Mouse (Mus musculus): ENCODE results near the gene Dcaf4. TPM values are rescaled to one million over a fixed set of nuclear protein-coding genes. Genes with fewer than 3 reads are reported as not detected.

Dcaf4 gene
- polyA plus RNA-seq, 1 experiment: 13.7 TPM

GRCm38 (mm10) chr12:83499256-83499655, 21.0 kb upstream of the Dcaf4 start:
- no peak for TF ChIP-seq USF1 (IDR thresholded peaks at IDR 0.05; ENCODE audit: low read depth)
- TF ChIP-seq POLR2AphosphoS2 (IDR thresholded peaks at IDR 0.05; ENCODE audit: insufficient read length, low read depth): no peak
- TF ChIP-seq MYOD1 (IDR thresholded peaks at IDR 0.05; ENCODE audit: control insufficient read depth in 1 of 3, insufficient read length in 2 of 3, low read depth in 2 of 3): no peak
- TF ChIP-seq MYOG (IDR thresholded peaks at IDR 0.05; ENCODE audit: control insufficient read depth in 1 of 3, insufficient read depth in 1 of 3, insufficient read length in 2 of 3, low read depth in 2 of 3): no peak
- TF ChIP-seq REST (IDR thresholded peaks at IDR 0.05; ENCODE audit: insufficient read depth, insufficient read length): no peak
- no peak for TF ChIP-seq SRF (IDR thresholded peaks at IDR 0.05; ENCODE audit: control insufficient read depth, insufficient read length, low read depth)
- no peak for TF ChIP-seq MAX (IDR thresholded peaks at IDR 0.05; ENCODE audit: low read depth)
- TF ChIP-seq E2F4 (IDR thresholded peaks at IDR 0.05; ENCODE audit: insufficient read depth): no peak
- no peak for TF ChIP-seq TCF12 (IDR thresholded peaks at IDR 0.05; ENCODE audit: insufficient read depth, poor library complexity, severe bottlenecking)
- no peak for TF ChIP-seq POLR2A (IDR thresholded peaks at IDR 0.05; ENCODE audit: insufficient read length, low read depth)
- no peak for TF ChIP-seq TCF3 (IDR thresholded peaks at IDR 0.05; ENCODE audit: insufficient read length, low read depth)
- Histone ChIP-seq H3ac (ENCODE audit: control insufficient read depth, insufficient read length) (no peak overlapping the region), H3K27me3 (ENCODE audit: control insufficient read depth, insufficient read depth, insufficient read length) (peaks cover 15% of the 10 kb centered on the region), H3K36me3 (ENCODE audit: control insufficient read depth, insufficient read depth) (no peaks in the 10 kb centered on the region), H3K4me2 (ENCODE audit: low read depth) (no peak overlapping the region), H3K79me2 (ENCODE audit: control insufficient read depth, insufficient read depth) (no peaks in the 10 kb centered on the region), H3K4me3 (no peak overlapping the region)

- peak overlapping the region; percentile 64 for H3K4me2 ChIP-seq (ENCODE audit: low read depth)
- peaks cover 20% of the 10 kb centered on the region for H3K27me3 ChIP-seq (ENCODE audit: control insufficient read depth, insufficient read depth, insufficient read length)
- no peaks in the 10 kb centered on the region for H3K36me3 ChIP-seq (ENCODE audit: control insufficient read depth, insufficient read depth)
- no peaks in the 10 kb centered on the region for H3K79me2 ChIP-seq (ENCODE audit: control insufficient read depth, insufficient read depth)
- TF ChIP-seq MAX (IDR thresholded peaks at IDR 0.05; ENCODE audit: low read depth) (no peak), MYOD1 (IDR thresholded peaks at IDR 0.05; ENCODE audit: control insufficient read depth in 1 of 3, insufficient read length in 2 of 3, low read depth in 2 of 3) (no peak), TCF12 (IDR thresholded peaks at IDR 0.05; ENCODE audit: insufficient read depth, poor library complexity, severe bottlenecking) (no peak), TCF3 (IDR thresholded peaks at IDR 0.05; ENCODE audit: insufficient read length, low read depth) (no peak), MYOG (IDR thresholded peaks at IDR 0.05; ENCODE audit: control insufficient read depth in 1 of 3, insufficient read depth in 1 of 3, insufficient read length in 2 of 3, low read depth in 2 of 3) (no peak), REST (IDR thresholded peaks at IDR 0.05; ENCODE audit: insufficient read depth, insufficient read length) (no peak)
- no peak overlapping the region for H3ac ChIP-seq (ENCODE audit: control insufficient read depth, insufficient read length)
- H3K4me3 ChIP-seq: no peak overlapping the region
Measured at GRCm38 (mm10) chr12:83502190-83502589, 18.1 kb upstream of the Dcaf4 start.

GRCm38 (mm10) chr12:83506543-83506942, 13.7 kb upstream of the Dcaf4 start:
- TF ChIP-seq USF1 (IDR thresholded peaks at IDR 0.05; ENCODE audit: low read depth) (no peak), MYOD1 (IDR thresholded peaks at IDR 0.05; ENCODE audit: control insufficient read depth in 1 of 3, insufficient read length in 2 of 3, low read depth in 2 of 3) (no peak), E2F4 (IDR thresholded peaks at IDR 0.05; ENCODE audit: insufficient read depth) (no peak), CEBPB (IDR thresholded peaks at IDR 0.05; ENCODE audit: insufficient read depth, poor library complexity, severe bottlenecking) (no peak), POLR2A (IDR thresholded peaks at IDR 0.05; ENCODE audit: insufficient read length, low read depth) (no peak), TCF12 (IDR thresholded peaks at IDR 0.05; ENCODE audit: insufficient read depth, poor library complexity, severe bottlenecking) (no peak), REST (IDR thresholded peaks at IDR 0.05; ENCODE audit: insufficient read depth, insufficient read length) (no peak), MYOG (IDR thresholded peaks at IDR 0.05; ENCODE audit: control insufficient read depth in 1 of 3, insufficient read depth in 1 of 3, insufficient read length in 2 of 3, low read depth in 2 of 3) (no peak)
- no peaks in the 10 kb centered on the region for H3K36me3 ChIP-seq (ENCODE audit: control insufficient read depth, insufficient read depth)
- peaks cover 12% of the 10 kb centered on the region for H3K27me3 ChIP-seq (ENCODE audit: control insufficient read depth, insufficient read depth, insufficient read length)
- H3K79me2 ChIP-seq (ENCODE audit: control insufficient read depth, insufficient read depth): no peaks in the 10 kb centered on the region
- no peak overlapping the region for H3K4me2 ChIP-seq (ENCODE audit: low read depth)
- no peak overlapping the region for H3ac ChIP-seq (ENCODE audit: control insufficient read depth, insufficient read length)
- H3K4me3 ChIP-seq: no peak overlapping the region

- TF ChIP-seq MYOD1 (IDR thresholded peaks at IDR 0.05; ENCODE audit: control insufficient read depth in 1 of 3, insufficient read length in 2 of 3, low read depth in 2 of 3) (no peak), CEBPB (IDR thresholded peaks at IDR 0.05; ENCODE audit: insufficient read depth, poor library complexity, severe bottlenecking) (no peak), SRF (IDR thresholded peaks at IDR 0.05; ENCODE audit: control insufficient read depth, insufficient read length, low read depth) (no peak), TCF3 (IDR thresholded peaks at IDR 0.05; ENCODE audit: insufficient read length, low read depth) (no peak), REST (IDR thresholded peaks at IDR 0.05; ENCODE audit: insufficient read depth, insufficient read length) (no peak), MYOG (IDR thresholded peaks at IDR 0.05; ENCODE audit: control insufficient read depth in 1 of 3, insufficient read depth in 1 of 3, insufficient read length in 2 of 3, low read depth in 2 of 3) (no peak), TCF12 (IDR thresholded peaks at IDR 0.05; ENCODE audit: insufficient read depth, poor library complexity, severe bottlenecking) (no peak)
- Histone ChIP-seq H3K4me2 (ENCODE audit: low read depth) (no peak overlapping the region), H3K27me3 (ENCODE audit: control insufficient read depth, insufficient read depth, insufficient read length) (peaks cover 7% of the 10 kb centered on the region), H3K36me3 (ENCODE audit: control insufficient read depth, insufficient read depth) (no peaks in the 10 kb centered on the region), H3K79me2 (ENCODE audit: control insufficient read depth, insufficient read depth) (no peaks in the 10 kb centered on the region), H3K4me3 (no peak overlapping the region), H3ac (ENCODE audit: control insufficient read depth, insufficient read length) (no peak overlapping the region)
Measured at GRCm38 (mm10) chr12:83510586-83510985, 9.7 kb upstream of the Dcaf4 start.

- TF ChIP-seq REST (IDR thresholded peaks at IDR 0.05; ENCODE audit: insufficient read depth, insufficient read length): no peak
- TF ChIP-seq POLR2A (IDR thresholded peaks at IDR 0.05; ENCODE audit: insufficient read length, low read depth): no peak
- TF ChIP-seq MAX (IDR thresholded peaks at IDR 0.05; ENCODE audit: low read depth): no peak
- no peak for TF ChIP-seq E2F4 (IDR thresholded peaks at IDR 0.05; ENCODE audit: insufficient read depth)
- no peak for TF ChIP-seq CEBPB (IDR thresholded peaks at IDR 0.05; ENCODE audit: insufficient read depth, poor library complexity, severe bottlenecking)
- TF ChIP-seq USF1 (IDR thresholded peaks at IDR 0.05; ENCODE audit: low read depth): no peak
- no peak for TF ChIP-seq SRF (IDR thresholded peaks at IDR 0.05; ENCODE audit: control insufficient read depth, insufficient read length, low read depth)
- TF ChIP-seq MYOG (IDR thresholded peaks at IDR 0.05; ENCODE audit: control insufficient read depth in 1 of 3, insufficient read depth in 1 of 3, insufficient read length in 2 of 3, low read depth in 2 of 3): no peak
- TF ChIP-seq TCF12 (IDR thresholded peaks at IDR 0.05; ENCODE audit: insufficient read depth, poor library complexity, severe bottlenecking): no peak
- TF ChIP-seq MYOD1 (IDR thresholded peaks at IDR 0.05; ENCODE audit: control insufficient read depth in 1 of 3, insufficient read length in 2 of 3, low read depth in 2 of 3): no peak
- TF ChIP-seq POLR2AphosphoS2 (IDR thresholded peaks at IDR 0.05; ENCODE audit: insufficient read length, low read depth): no peak
- no peak for TF ChIP-seq TCF3 (IDR thresholded peaks at IDR 0.05; ENCODE audit: insufficient read length, low read depth)
- Histone ChIP-seq H3K4me2 (ENCODE audit: low read depth) (no peak overlapping the region), H3K79me2 (ENCODE audit: control insufficient read depth, insufficient read depth) (no peaks in the 10 kb centered on the region), H3K4me3 (no peak overlapping the region), H3ac (ENCODE audit: control insufficient read depth, insufficient read length) (no peak overlapping the region), H3K36me3 (ENCODE audit: control insufficient read depth, insufficient read depth) (no peaks in the 10 kb centered on the region), H3K27me3 (ENCODE audit: control insufficient read depth, insufficient read depth, insufficient read length) (no peaks in the 10 kb centered on the region)
Measured at GRCm38 (mm10) chr12:83512783-83513182, 7.5 kb upstream of the Dcaf4 start.

Data from myocyte (in vitro differentiated cells).